Mouse (Mus musculus): ENCODE data around the gene Best3. TPM values are rescaled to one million over a fixed set of nuclear protein-coding genes. Genes with fewer than 3 reads are reported as not detected.
"Not testable (repeated sequence)": the region's sequence is repeated elsewhere in the genome, so short reads cannot be mapped to it uniquely, and the experiment has no call there.

Gene Best3
- polyA plus RNA-seq, 1 experiment = 0.08 TPM

- no peak overlapping the region for H3K4me3 ChIP-seq (ENCODE audit: low read depth, low read length)
- H3K4me1 ChIP-seq (ENCODE audit: control insufficient read depth, insufficient read depth, insufficient read length, low read length) = no peaks in the 10 kb centered on the region
- H3K27me3 ChIP-seq (ENCODE audit: control insufficient read depth, insufficient read depth, low read length) = 0 out of 2 replicates have a peak, but pooled peaks cover 4% of the 10 kb centered on the region
- TF ChIP-seq POLR2A (IDR thresholded peaks at IDR 0.05; ENCODE audit: low read depth, low read length) (no peak), CTCF (IDR thresholded peaks at IDR 0.05; ENCODE audit: extremely low read depth, insufficient read length, insufficient replicate concordance, low read depth, low read length) (no peak)
- no peaks in the 10 kb centered on the region for H3K36me3 ChIP-seq (ENCODE audit: control insufficient read depth, insufficient read depth, low read length)
- WGBS = 85% methylated on average over 8 of the region's 8 CpGs
- no peak overlapping the region for H3K27ac ChIP-seq (ENCODE audit: insufficient read depth, low read depth, low read length)
Measured at GRCm38 (mm10) chr10:117011047-117011446, 24.9 kb downstream of the Best3 start.

- H3K27ac ChIP-seq (ENCODE audit: insufficient read depth, low read depth, low read length) = no peak overlapping the region
- no peak overlapping the region for H3K4me3 ChIP-seq (ENCODE audit: low read depth, low read length)
- 0 out of 2 replicates have a peak, but pooled peaks cover 4% of the 10 kb centered on the region for H3K27me3 ChIP-seq (ENCODE audit: control insufficient read depth, insufficient read depth, low read length)
- 13% methylated on average over 12 of the region's 12 CpGs for WGBS
- H3K36me3 ChIP-seq (ENCODE audit: control insufficient read depth, insufficient read depth, low read length) = no peaks in the 10 kb centered on the region
- TF ChIP-seq CTCF (IDR thresholded peaks at IDR 0.05; ENCODE audit: extremely low read depth, insufficient read length, insufficient replicate concordance, low read depth, low read length) (no peak), POLR2A (IDR thresholded peaks at IDR 0.05; ENCODE audit: low read depth, low read length) (no peak)
- no peaks in the 10 kb centered on the region for H3K4me1 ChIP-seq (ENCODE audit: control insufficient read depth, insufficient read depth, insufficient read length, low read length)
Measured at GRCm38 (mm10) chr10:117013689-117014390, 27.7 kb downstream of the Best3 start.

- H3K27ac ChIP-seq (ENCODE audit: insufficient read depth, low read depth, low read length) = no peak overlapping the region
- no peak overlapping the region for H3K4me3 ChIP-seq (ENCODE audit: low read depth, low read length)
- H3K27me3 ChIP-seq (ENCODE audit: control insufficient read depth, insufficient read depth, low read length) = 0 out of 2 replicates have a peak, but pooled peaks cover 4% of the 10 kb centered on the region
- no peaks in the 10 kb centered on the region for H3K4me1 ChIP-seq (ENCODE audit: control insufficient read depth, insufficient read depth, insufficient read length, low read length)
- TF ChIP-seq POLR2A (IDR thresholded peaks at IDR 0.05; ENCODE audit: low read depth, low read length) (no peak), CTCF (IDR thresholded peaks at IDR 0.05; ENCODE audit: extremely low read depth, insufficient read length, insufficient replicate concordance, low read depth, low read length) (no peak)
- H3K36me3 ChIP-seq (ENCODE audit: control insufficient read depth, insufficient read depth, low read length) = no peaks in the 10 kb centered on the region
- WGBS = 81% methylated on average over 5 of the region's 5 CpGs
Measured at GRCm38 (mm10) chr10:117014565-117014964, 28.5 kb downstream of the Best3 start.

- TF ChIP-seq CTCF (IDR thresholded peaks at IDR 0.05; ENCODE audit: extremely low read depth, insufficient read length, insufficient replicate concordance, low read depth, low read length) (no peak), POLR2A (IDR thresholded peaks at IDR 0.05; ENCODE audit: low read depth, low read length) (no peak; the same call in 1 of the 2 replicates)
- Histone ChIP-seq H3K4me3 (ENCODE audit: low read depth, low read length) (no peak overlapping the region), H3K27ac (ENCODE audit: insufficient read depth, low read depth, low read length) (no peak overlapping the region), H3K4me1 (ENCODE audit: control insufficient read depth, insufficient read depth, insufficient read length, low read length) (no peaks in the 10 kb centered on the region), H3K36me3 (ENCODE audit: control insufficient read depth, insufficient read depth, low read length) (no peaks in the 10 kb centered on the region), H3K27me3 (ENCODE audit: control insufficient read depth, insufficient read depth, low read length) (0 out of 2 replicates have a peak, but pooled peaks cover 4% of the 10 kb centered on the region)
- WGBS = 82% methylated on average over 7 of the region's 7 CpGs
Measured at GRCm38 (mm10) chr10:117018281-117018840, 32.2 kb downstream of the Best3 start.

- H3K4me3 ChIP-seq (ENCODE audit: low read depth, low read length) = no peak overlapping the region
- no peaks in the 10 kb centered on the region for H3K36me3 ChIP-seq (ENCODE audit: control insufficient read depth, insufficient read depth, low read length)
- no peak for TF ChIP-seq CTCF (IDR thresholded peaks at IDR 0.05; ENCODE audit: extremely low read depth, insufficient read length, insufficient replicate concordance, low read depth, low read length)
- H3K4me1 ChIP-seq (ENCODE audit: control insufficient read depth, insufficient read depth, insufficient read length, low read length) = peaks cover 4% of the 10 kb centered on the region; the same call in 1 of the 2 replicates
- 54% methylated on average over 21 of the region's 21 CpGs for WGBS
- no peaks in the 10 kb centered on the region for H3K27me3 ChIP-seq (ENCODE audit: control insufficient read depth, insufficient read depth, low read length)
- H3K27ac ChIP-seq (ENCODE audit: insufficient read depth, low read depth, low read length) = no peak overlapping the region
Measured at GRCm38 (mm10) chr10:117021020-117021754, 35.1 kb downstream of the Best3 start.

- WGBS = 25% methylated on average over 16 of the region's 16 CpGs
- H3K4me3 ChIP-seq (ENCODE audit: low read depth, low read length) = peak overlapping the region; percentile 41
- TF ChIP-seq CTCF (IDR thresholded peaks at IDR 0.05; ENCODE audit: extremely low read depth, insufficient read length, insufficient replicate concordance, low read depth, low read length) (no peak), POLR2A (IDR thresholded peaks at IDR 0.05; ENCODE audit: low read depth, low read length) (no peak)
- no peak overlapping the region for H3K27ac ChIP-seq (ENCODE audit: insufficient read depth, low read depth, low read length)
- H3K27me3 ChIP-seq (ENCODE audit: control insufficient read depth, insufficient read depth, low read length) = no peaks in the 10 kb centered on the region
- no peaks in the 10 kb centered on the region for H3K36me3 ChIP-seq (ENCODE audit: control insufficient read depth, insufficient read depth, low read length)
- H3K4me1 ChIP-seq (ENCODE audit: control insufficient read depth, insufficient read depth, insufficient read length, low read length) = peaks cover 4% of the 10 kb centered on the region; the same call in 1 of the 2 replicates
Measured at GRCm38 (mm10) chr10:117023693-117024092, 37.6 kb downstream of the Best3 start.

- not testable (repeated sequence) for H3K36me3 ChIP-seq (ENCODE audit: control insufficient read depth, insufficient read depth, low read length); H3K4me3 ChIP-seq (ENCODE audit: low read depth, low read length); H3K27ac ChIP-seq (ENCODE audit: insufficient read depth, low read depth, low read length); H3K4me1 ChIP-seq (ENCODE audit: control insufficient read depth, insufficient read depth, insufficient read length, low read length); H3K27me3 ChIP-seq (ENCODE audit: control insufficient read depth, insufficient read depth, low read length)
Measured at GRCm38 (mm10) chr10:117025776-117026175, 39.7 kb downstream of the Best3 start.
